Mouse (Mus musculus) naive thymus-derived CD4-positive, alpha-beta T cell, adult 5 months (primary cell): ENCODE results near the gene Ski. TPM values are rescaled to one million over a fixed set of nuclear protein-coding genes. Genes with fewer than 3 reads are reported as not detected.

Experiments used
- polyA plus RNA-seq: library from polyadenylated mRNA; unstranded; fragments of 100-300 nt; shearing (Covaris generic); gene quantifications from one replicate; pipeline ENCODE4 v1.2.1, GENCODE M21; 2017

Ski gene
- 181 TPM for polyA plus RNA-seq

GRCm38 (mm10) chr4:155222552-155222840 is at the start of gene Ski:
TSS of gene Ski (minus strand) at chr4:155222592.

GRCm38 (mm10) chr4:155249648-155250351 is 27.4 kb upstream of the Ski start, which contains the start of gene Faap20:
TSS of gene Faap20 (plus strand) at chr4:155249802.

Other genes starting within 250 kb of the Ski start
- not detected for gene Plch2, start 165.8 kb downstream of the Ski start, polyA plus RNA-seq
- gene Pex10, start 155.6 kb downstream of the Ski start, polyA plus RNA-seq = 8.1 TPM
- gene Rer1, start 136.2 kb downstream of the Ski start, polyA plus RNA-seq = 112 TPM
- gene Morn1, start 136.0 kb downstream of the Ski start, polyA plus RNA-seq = 0.37 TPM
- gene Faap20, start 27.2 kb upstream of the Ski start, polyA plus RNA-seq = 69.6 TPM
- 29.2 TPM for gene Prkcz, start 138.8 kb upstream of the Ski start, polyA plus RNA-seq
- gene Gabrd, start 175.5 kb upstream of the Ski start, polyA plus RNA-seq = 0.37 TPM
- gene Cfap74, start 186.6 kb upstream of the Ski start, polyA plus RNA-seq = 4.7 TPM
- not detected for gene Tmem52, start 246.5 kb upstream of the Ski start, polyA plus RNA-seq